Mouse (Mus musculus): ENCODE measurements at regions not wholly inside any gene's neighbourhood (a gene's known extent, or its start where the extent isn't known, plus 50 kb on each side); places are given as distances from the start of the nearest gene placed in this dataset.

DNA sequence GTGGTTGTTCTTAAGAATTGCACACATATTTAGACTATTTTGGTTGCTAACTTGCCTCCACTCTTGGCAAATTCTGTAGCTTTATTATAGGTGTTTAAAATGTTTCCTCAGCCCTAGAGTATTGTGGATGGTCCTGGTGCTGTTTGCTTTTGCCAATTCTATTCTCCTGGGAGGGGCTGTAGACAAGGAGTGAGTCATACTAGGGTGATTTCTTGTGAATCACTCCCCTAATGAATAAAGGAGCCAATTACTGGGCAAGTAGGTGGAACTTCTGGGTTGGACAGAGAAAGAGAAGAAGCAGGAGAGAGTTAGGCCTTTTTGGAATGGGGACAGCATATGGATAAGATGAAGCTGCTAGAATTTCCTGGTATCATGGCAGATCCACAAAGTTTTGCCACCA, 541.6 kb upstream of the A830018L16Rik start:
- H3K79me2 ChIP-seq (replicated peaks; ENCODE audit: control insufficient read depth, extremely low read depth, insufficient read depth, poor library complexity, severe bottlenecking), result no peaks in the 10 kb centered on the region
- TF ChIP-seq TCF12 (IDR thresholded peaks at IDR 0.05; ENCODE audit: low read depth, low read length), result no peak
- TF ChIP-seq MYC (IDR thresholded peaks at IDR 0.05; ENCODE audit: low read depth, low read length), result no peak
- TF ChIP-seq MEF2A (IDR thresholded peaks at IDR 0.05; ENCODE audit: borderline replicate concordance, low read depth, low read length), result no peak
- no peak for TF ChIP-seq MAX (IDR thresholded peaks at IDR 0.05; ENCODE audit: low read length)
- TF ChIP-seq RCOR1 (conservative IDR thresholded peaks at IDR 0.05; ENCODE audit: low read depth, low read length), result no peak
- TF ChIP-seq ETS1 (conservative IDR thresholded peaks at IDR 0.05; ENCODE audit: low read depth, low read length), result no peak
- no peak for TF ChIP-seq CTCF (conservative IDR thresholded peaks at IDR 0.05 in 1 of 2, IDR thresholded peaks at IDR 0.05 in 1 of 2; ENCODE audit: low read depth in 2 of 2, low read length in 2 of 2)
- TF ChIP-seq IRF4 (IDR thresholded peaks at IDR 0.05; ENCODE audit: low read depth, low read length), result no peak
- TF ChIP-seq MAZ (IDR thresholded peaks at IDR 0.05; ENCODE audit: low read depth, low read length), result no peak
- no peak for TF ChIP-seq GABPA (IDR thresholded peaks at IDR 0.05; ENCODE audit: insufficient replicate concordance, low read depth, low read length)
- H3K4me1 ChIP-seq (ENCODE audit: control insufficient read depth in 1 of 2, insufficient read depth in 2 of 2), result peaks cover 0 to 2% of the 10 kb centered on the region in 2 experiments; a peak in 2 of 4 replicates
- H3K27me3 ChIP-seq (replicated peaks), result no peaks in the 10 kb centered on the region
- dilution Hi-C loops (cut with MboI; ENCODE audit: extremely low pct_ligation_motif_present, extremely low pct_unique_long_range_greater_than_20kb, low sequenced_read_pairs), result no loop called here
- H3K27ac ChIP-seq (ENCODE audit: insufficient read depth, low read depth), result no peak overlapping the region
- no peak overlapping the region for H3K4me2 ChIP-seq (ENCODE audit: insufficient read depth, low read depth, poor library complexity, severe bottlenecking)
- no peaks in the 10 kb centered on the region for H3K36me3 ChIP-seq (replicated peaks in 1 of 2; ENCODE audit: control insufficient read depth in 1 of 2, insufficient read depth in 1 of 2, low read length in 1 of 2)
- in situ Hi-C loops (cut with MboI; ENCODE audit: low pct_ligation_motif_present, low pct_unique_long_range_greater_than_20kb, low sequenced_read_pairs), result no loop called here
- H3K4me3 ChIP-seq (replicated peaks in 1 of 3; ENCODE audit: low read depth in 2 of 3, low read length in 2 of 3, poor library complexity in 1 of 3), result no peak overlapping the region
- H3K9ac ChIP-seq (ENCODE audit: insufficient read depth, low read depth), result no peak overlapping the region
- H3K9me3 ChIP-seq (replicated peaks; ENCODE audit: low read length), result no peaks in the 10 kb centered on the region
- DNase-seq (ENCODE audit: extremely low read depth), result no peak

DNA sequence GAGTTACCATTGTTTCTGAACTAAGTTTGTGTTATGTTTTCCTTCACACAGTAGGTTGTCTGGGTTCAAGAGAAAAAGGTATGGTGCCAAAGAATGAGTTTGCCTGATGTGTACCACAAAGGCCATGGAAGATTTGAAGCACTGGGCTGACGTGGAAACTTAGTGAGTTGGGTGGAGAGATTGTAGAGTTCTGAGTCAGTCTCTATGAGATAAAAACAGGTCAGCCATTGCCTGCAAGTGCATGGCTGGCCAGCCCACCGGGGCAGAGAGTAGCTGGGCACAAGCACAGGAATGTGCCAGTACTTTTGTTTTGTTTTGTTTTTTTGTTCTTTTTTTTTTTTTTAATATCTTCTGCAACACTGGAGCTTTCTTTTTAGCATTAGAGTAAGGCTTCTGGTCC, 541.2 kb upstream of the A830018L16Rik start:
- Histone ChIP-seq H3K36me3 (replicated peaks in 1 of 2; ENCODE audit: control insufficient read depth in 1 of 2, insufficient read depth in 1 of 2, low read length in 1 of 2) (no peaks in the 10 kb centered on the region), H3K79me2 (replicated peaks; ENCODE audit: control insufficient read depth, extremely low read depth, insufficient read depth, poor library complexity, severe bottlenecking) (no peaks in the 10 kb centered on the region), H3K27me3 (replicated peaks) (no peaks in the 10 kb centered on the region), H3K4me2 (ENCODE audit: insufficient read depth, low read depth, poor library complexity, severe bottlenecking) (no peak overlapping the region), H3K9me3 (replicated peaks; ENCODE audit: low read length) (no peaks in the 10 kb centered on the region), H3K27ac (ENCODE audit: insufficient read depth, low read depth) (no peak overlapping the region), H3K9ac (ENCODE audit: insufficient read depth, low read depth) (no peak overlapping the region), H3K4me1 (ENCODE audit: control insufficient read depth in 1 of 2, insufficient read depth in 2 of 2) (peaks cover 0 to 6% of the 10 kb centered on the region in 2 experiments; a peak in 2 of 4 replicates), H3K4me3 (replicated peaks in 1 of 3; ENCODE audit: low read depth in 2 of 3, low read length in 2 of 3, poor library complexity in 1 of 3) (no peak overlapping the region)
- in situ Hi-C loops (cut with MboI; ENCODE audit: low pct_ligation_motif_present, low pct_unique_long_range_greater_than_20kb, low sequenced_read_pairs), result no loop called here
- dilution Hi-C loops (cut with MboI; ENCODE audit: extremely low pct_ligation_motif_present, extremely low pct_unique_long_range_greater_than_20kb, low sequenced_read_pairs), result no loop called here
- TF ChIP-seq ZC3H11A (IDR thresholded peaks at IDR 0.05; ENCODE audit: low read depth, low read length) (no peak), ZNF384 (IDR thresholded peaks at IDR 0.05; ENCODE audit: low read depth, low read length) (no peak), POLR2A (IDR thresholded peaks at IDR 0.05; ENCODE audit: low read depth, low read length) (no peak), E2F4 (IDR thresholded peaks at IDR 0.05; ENCODE audit: insufficient replicate concordance, low read depth, low read length) (no peak), IRF4 (IDR thresholded peaks at IDR 0.05; ENCODE audit: low read depth, low read length) (no peak), EP300 (IDR thresholded peaks at IDR 0.05; ENCODE audit: low read length) (no peak), MXI1 (IDR thresholded peaks at IDR 0.05; ENCODE audit: low read depth, low read length) (no peak), RAD21 (IDR thresholded peaks at IDR 0.05; ENCODE audit: low read depth, low read length) (no peak), ZKSCAN1 (IDR thresholded peaks at IDR 0.05; ENCODE audit: borderline replicate concordance, low read depth, low read length) (no peak), PAX5 (IDR thresholded peaks at IDR 0.05; ENCODE audit: low read length) (no peak), ZMIZ1 (IDR thresholded peaks at IDR 0.05; ENCODE audit: low read depth, low read length) (no peak), GABPA (IDR thresholded peaks at IDR 0.05; ENCODE audit: insufficient replicate concordance, low read depth, low read length) (no peak), SIN3A (IDR thresholded peaks at IDR 0.05; ENCODE audit: low read length) (no peak), HCFC1 (IDR thresholded peaks at IDR 0.05; ENCODE audit: low read depth, low read length) (no peak), MAFK (IDR thresholded peaks at IDR 0.05; ENCODE audit: insufficient replicate concordance, low read length) (no peak), NELFE (IDR thresholded peaks at IDR 0.05; ENCODE audit: low read depth, low read length) (no peak), KAT2A (IDR thresholded peaks at IDR 0.05; ENCODE audit: insufficient replicate concordance, low read length) (no peak)
- no peak for DNase-seq (ENCODE audit: extremely low read depth)

All from CH12.LX (cell line).